Mouse (Mus musculus) lung, postnatal 36 days (tissue): ENCODE data around the gene Rap1a.

ENCODE experiments used
- DNase-seq: peaks from one replicate; pipeline ENCODE4 v3.0.0; 2022; ENCODE audit warnings: mixed read lengths

The Rap1a gene

GRCm38 (mm10) chr3:105801191-105802166, at the start of gene Rap1a:
TSS of gene Rap1a (minus strand) at chr3:105801336.
- DNase-seq = peak; percentile 75

GRCm38 (mm10) chr3:105846294-105847069, 45.3 kb upstream of the Rap1a start:
- DNase-seq = peak; percentile 45

GRCm38 (mm10) chr3:105839836-105840235, 38.7 kb upstream of the Rap1a start:
- DNase-seq = no peak

- DNase-seq = no peak
These were observed 37.5 kb upstream of the Rap1a start for GRCm38 (mm10) chr3:105838655-105839054.

- DNase-seq = no peak
These were observed 35.7 kb upstream of the Rap1a start for GRCm38 (mm10) chr3:105836883-105837282.

GRCm38 (mm10) chr3:105835875-105836274, 34.7 kb upstream of the Rap1a start:
- no peak for DNase-seq

- DNase-seq = no peak
These were observed 30.4 kb upstream of the Rap1a start for GRCm38 (mm10) chr3:105831584-105831983.

GRCm38 (mm10) chr3:105825501-105826161, 24.5 kb upstream of the Rap1a start:
- peak; percentile 82 for DNase-seq

- DNase-seq = no peak
These were observed 23.6 kb upstream of the Rap1a start for GRCm38 (mm10) chr3:105824704-105825103.

- no peak for DNase-seq
These were observed 23.0 kb upstream of the Rap1a start for GRCm38 (mm10) chr3:105824103-105824502.

- DNase-seq = no peak
These were observed 22.5 kb upstream of the Rap1a start for GRCm38 (mm10) chr3:105823609-105824008.

GRCm38 (mm10) chr3:105821504-105821903, 20.4 kb upstream of the Rap1a start:
- no peak for DNase-seq

GRCm38 (mm10) chr3:105820272-105820671, 19.1 kb upstream of the Rap1a start:
- DNase-seq = peak; percentile 46

GRCm38 (mm10) chr3:105818130-105819004, 17.2 kb upstream of the Rap1a start:
- DNase-seq = peak; percentile 83

- DNase-seq = no peak
These were observed 15.0 kb upstream of the Rap1a start for GRCm38 (mm10) chr3:105816089-105816488.

GRCm38 (mm10) chr3:105815236-105815904, 14.2 kb upstream of the Rap1a start:
- peak; percentile 56 for DNase-seq

- DNase-seq = no peak
These were observed 10.0 kb upstream of the Rap1a start for GRCm38 (mm10) chr3:105811146-105811545.

- peak; percentile 72 for DNase-seq
These were observed 7.3 kb upstream of the Rap1a start for GRCm38 (mm10) chr3:105808179-105809037.

- DNase-seq = no peak
These were observed 6.5 kb upstream of the Rap1a start for GRCm38 (mm10) chr3:105807672-105808071.

- no peak for DNase-seq
These were observed 5.5 kb upstream of the Rap1a start for GRCm38 (mm10) chr3:105806519-105807249.
